Mouse (Mus musculus): Measurements from ENCODE around the gene Aloxe3.

DNA sequence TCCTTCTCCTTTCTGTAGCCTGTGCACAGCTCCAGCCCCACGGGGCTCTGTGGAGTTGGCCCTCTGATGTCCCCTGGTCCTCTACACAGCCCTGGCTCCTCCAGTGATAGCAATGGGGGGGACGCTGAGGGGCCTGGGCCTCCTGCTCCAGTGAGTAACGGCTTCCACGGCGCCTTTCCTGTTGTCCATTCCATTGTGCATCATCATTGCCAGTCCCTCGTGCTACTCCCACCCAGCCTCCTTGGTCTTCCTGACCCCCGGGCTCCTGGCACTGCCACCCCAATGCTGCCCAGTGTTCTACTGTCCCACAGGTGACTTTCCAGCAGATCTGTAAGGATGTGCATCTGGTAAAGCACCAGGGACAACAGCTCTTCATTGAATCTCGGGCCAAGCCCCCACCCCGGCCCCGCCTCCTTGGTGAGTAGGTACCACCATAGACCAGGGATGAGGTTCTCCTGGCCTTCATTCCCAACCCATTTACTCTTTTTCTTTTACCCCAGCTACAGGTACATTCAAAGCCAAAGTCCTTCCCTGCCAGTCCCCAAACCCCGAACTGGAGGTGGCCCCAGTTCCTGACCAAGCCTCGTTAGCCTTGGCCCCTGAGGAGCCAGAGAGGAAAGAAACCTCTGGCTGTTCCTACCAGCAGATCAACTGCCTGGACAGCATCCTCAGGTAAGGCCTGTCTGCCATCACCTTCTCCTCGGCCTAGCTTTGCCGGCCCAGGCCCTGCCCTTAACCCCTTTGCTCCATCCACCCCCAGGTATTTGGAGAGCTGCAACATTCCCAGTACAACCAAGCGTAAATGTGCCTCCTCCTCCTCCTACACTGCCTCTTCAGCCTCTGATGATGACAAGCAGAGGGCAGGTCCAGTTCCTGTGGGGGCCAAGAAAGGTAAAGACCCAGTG is 21.9 kb upstream of the Aloxe3 start:
- no peak for TF ChIP-seq MXI1 (IDR thresholded peaks at IDR 0.05; ENCODE audit: low read depth, low read length)
- TF ChIP-seq ETS1 (conservative IDR thresholded peaks at IDR 0.05; ENCODE audit: low read depth, low read length) = no peak
- TF ChIP-seq CTCF (conservative IDR thresholded peaks at IDR 0.05 in 1 of 2, IDR thresholded peaks at IDR 0.05 in 1 of 2; ENCODE audit: low read depth in 2 of 2, low read length in 2 of 2) = no peak
- TF ChIP-seq BHLHE40 (IDR thresholded peaks at IDR 0.05; ENCODE audit: low read depth, low read length) = no peak
- no peak for TF ChIP-seq POLR2A (IDR thresholded peaks at IDR 0.05; ENCODE audit: low read depth, low read length)
- TF ChIP-seq EP300 (IDR thresholded peaks at IDR 0.05; ENCODE audit: low read length) = no peak
- no peak for TF ChIP-seq ZC3H11A (IDR thresholded peaks at IDR 0.05; ENCODE audit: low read depth, low read length)
- no peak for TF ChIP-seq ZMIZ1 (IDR thresholded peaks at IDR 0.05; ENCODE audit: low read depth, low read length)
- no peak for TF ChIP-seq NRF1 (IDR thresholded peaks at IDR 0.05; ENCODE audit: low read depth, low read length)

All from CH12.LX (cell line).